Mouse (Mus musculus): ENCODE data around the gene Ttc12. TPM values are rescaled to one million over a fixed set of nuclear protein-coding genes. Genes with fewer than 3 reads are reported as not detected.

Gene Ttc12
- total RNA-seq (2021), result 10 to 100 TPM in 1 of 2 experiments, 1 to 10 TPM in 1; 7.7 to 17.8 TPM
- polyA plus RNA-seq (2012; rRNA removed), result 1.5 and 1.6 TPM in 2 replicates
- long read RNA-seq, transcript Ttc12-201 (22 exons, 3,628 nt), result major isoform, 11 of 19 reads
- long read RNA-seq, partial matches to known transcripts, result 5 of 19 reads
- long read RNA-seq, other reads (novel, unspliced or antisense), result 3 of 19 reads

- DNase-seq, result peak; percentile 95
Observed at GRCm38 (mm10) chr9:49485892-49486311, at the start of gene Ttc12. TSS of gene Ttc12 (minus strand) at chr9:49486225.

- no peak for DNase-seq
Observed at GRCm38 (mm10) chr9:49534958-49535357, 48.9 kb upstream of the Ttc12 start.

GRCm38 (mm10) chr9:49533912-49534491, 48.0 kb upstream of the Ttc12 start:
- DNase-seq, result no peak

- DNase-seq, result no peak
Observed at GRCm38 (mm10) chr9:49533455-49533854, 47.4 kb upstream of the Ttc12 start.

GRCm38 (mm10) chr9:49531833-49532232, 45.8 kb upstream of the Ttc12 start:
- DNase-seq, result no peak

- no peak for DNase-seq
Observed at GRCm38 (mm10) chr9:49531257-49531656, 45.2 kb upstream of the Ttc12 start.

- no peak for DNase-seq
Observed at GRCm38 (mm10) chr9:49530739-49531138, 44.7 kb upstream of the Ttc12 start.

- no peak for DNase-seq
Observed at GRCm38 (mm10) chr9:49529366-49529959, 43.4 kb upstream of the Ttc12 start.

- no peak for DNase-seq
Observed at GRCm38 (mm10) chr9:49528943-49529342, 42.9 kb upstream of the Ttc12 start.

- DNase-seq, result no peak
Observed at GRCm38 (mm10) chr9:49528026-49528425, 42.0 kb upstream of the Ttc12 start.

- no peak for DNase-seq
Observed at GRCm38 (mm10) chr9:49527340-49527739, 41.3 kb upstream of the Ttc12 start.

GRCm38 (mm10) chr9:49524721-49525120, 38.7 kb upstream of the Ttc12 start:
- no peak for DNase-seq

GRCm38 (mm10) chr9:49523881-49524280, 37.9 kb upstream of the Ttc12 start:
- DNase-seq, result no peak

GRCm38 (mm10) chr9:49514306-49514705, 28.3 kb upstream of the Ttc12 start:
- DNase-seq, result no peak

- no peak for DNase-seq
Observed at GRCm38 (mm10) chr9:49510666-49511065, 24.6 kb upstream of the Ttc12 start.

GRCm38 (mm10) chr9:49509628-49510027, 23.6 kb upstream of the Ttc12 start:
- no peak for DNase-seq

GRCm38 (mm10) chr9:49509094-49509493, 23.1 kb upstream of the Ttc12 start:
- DNase-seq, result no peak

GRCm38 (mm10) chr9:49507829-49508585, 22.0 kb upstream of the Ttc12 start:
- DNase-seq, result no peak

GRCm38 (mm10) chr9:49504658-49505057, 18.6 kb upstream of the Ttc12 start:
- no peak for DNase-seq

GRCm38 (mm10) chr9:49502245-49502644, 16.2 kb upstream of the Ttc12 start:
- DNase-seq, result no peak

GRCm38 (mm10) chr9:49499878-49500277, 13.9 kb upstream of the Ttc12 start:
- no peak for DNase-seq

GRCm38 (mm10) chr9:49493979-49494649, 8.1 kb upstream of the Ttc12 start:
- DNase-seq, result peak; percentile 61

All from adrenal gland, adult 2 months (tissue).